Mouse (Mus musculus): ENCODE results near the gene Efnb3.

GRCm38 (mm10) chr11:69559183-69559582 lies 822 bp downstream of the Efnb3 start:
- TF ChIP-seq POLR2A (IDR thresholded peaks at IDR 0.05; ENCODE audit: insufficient read depth, low read length) (no peak), CTCF (IDR thresholded peaks at IDR 0.05; ENCODE audit: low read depth, low read length) (no peak), EP300 (IDR thresholded peaks at IDR 0.05; ENCODE audit: insufficient read depth, low read depth, low read length) (no peak)

Measured in ES-Bruce4 (cell line).